Mouse (Mus musculus): ENCODE results near the gene Kremen1. TPM values are rescaled to one million over a fixed set of nuclear protein-coding genes. Genes with fewer than 3 reads are reported as not detected.
A peak's percentile ranks its signal among the peaks of the same experiment; 100 is the strongest.

Gene Kremen1
- total and polyA plus RNA-seq, 2 experiments from 2014 or later = 2.3 to 11.2 TPM

GRCm38 (mm10) chr11:5252727-5253126 lies 8.6 kb downstream of the Kremen1 start:
- DNase-seq (ENCODE audit: low spot score) (no peak), ATAC-seq (ENCODE audit: low FRiP score) (no peak)
- no peaks in the 10 kb centered on the region for H3K36me3 ChIP-seq (ENCODE audit: insufficient read depth, low read length)
- H3K4me3 ChIP-seq (ENCODE audit: low read depth, low read length) = no peak overlapping the region
- peaks cover 3% of the 10 kb centered on the region; the same call in 1 of the 2 replicates for H3K4me1 ChIP-seq (ENCODE audit: insufficient read depth, low read length)
- no peaks in the 10 kb centered on the region for H3K9me3 ChIP-seq (ENCODE audit: low read length)
- no peak overlapping the region for H3K9ac ChIP-seq (replicated peaks; ENCODE audit: low read length, poor library complexity, severe bottlenecking)
- 87% methylated on average over 8 of the region's 8 CpGs for WGBS
- H3K27me3 ChIP-seq (ENCODE audit: insufficient read depth, low read length) = no peaks in the 10 kb centered on the region
- no peak overlapping the region for H3K27ac ChIP-seq (ENCODE audit: low read depth, low read length)
- H3K4me2 ChIP-seq (ENCODE audit: low read depth, low read length, poor library complexity, severe bottlenecking) = no peak overlapping the region
- no peak for TF ChIP-seq CTCF (IDR thresholded peaks at IDR 0.05)

DNA sequence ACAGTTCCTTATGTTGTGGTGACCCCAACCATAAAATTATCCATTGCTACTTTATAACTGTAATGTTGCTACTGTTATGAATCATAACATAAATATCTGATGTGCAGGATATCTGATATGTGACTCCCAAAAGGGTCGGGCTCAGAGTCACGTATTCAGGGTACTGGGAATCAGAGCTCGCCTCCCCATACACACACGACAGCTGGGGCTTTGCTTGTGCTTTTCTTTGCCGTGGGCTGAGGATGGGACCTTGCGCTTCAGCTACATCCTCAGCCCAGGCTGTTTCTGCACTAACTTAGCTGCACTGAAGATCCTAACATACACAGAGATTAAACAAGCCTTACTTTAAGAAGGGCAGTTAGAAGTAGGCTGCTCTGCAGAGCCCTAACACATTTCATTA lies 10.2 kb downstream of the Kremen1 start:
- WGBS = 57% methylated on average over 6 of the region's 6 CpGs
- no peaks in the 10 kb centered on the region for H3K36me3 ChIP-seq (ENCODE audit: insufficient read depth, low read length)
- TF ChIP-seq CTCF (IDR thresholded peaks at IDR 0.05) = no peak
- ATAC-seq (ENCODE audit: low FRiP score) (no peak), DNase-seq (ENCODE audit: low spot score) (no peak)
- H3K9ac ChIP-seq (replicated peaks; ENCODE audit: low read length, poor library complexity, severe bottlenecking) = no peak overlapping the region
- no peak overlapping the region for H3K4me2 ChIP-seq (ENCODE audit: low read depth, low read length, poor library complexity, severe bottlenecking)
- no peak overlapping the region for H3K4me3 ChIP-seq (ENCODE audit: low read depth, low read length)
- H3K4me1 ChIP-seq (ENCODE audit: insufficient read depth, low read length) = no peaks in the 10 kb centered on the region
- H3K27me3 ChIP-seq (ENCODE audit: insufficient read depth, low read length) = no peaks in the 10 kb centered on the region
- H3K9me3 ChIP-seq (ENCODE audit: low read length) = no peaks in the 10 kb centered on the region
- H3K27ac ChIP-seq (ENCODE audit: low read depth, low read length) = no peak overlapping the region

GRCm38 (mm10) chr11:5248200-5248599 lies 13.2 kb downstream of the Kremen1 start:
- H3K9ac ChIP-seq (replicated peaks; ENCODE audit: low read length, poor library complexity, severe bottlenecking) = no peak overlapping the region
- TF ChIP-seq CTCF (IDR thresholded peaks at IDR 0.05) = no peak
- H3K27ac ChIP-seq (ENCODE audit: low read depth, low read length) = no peak overlapping the region
- WGBS = 33% methylated on average over 2 of the region's 2 CpGs
- no peak overlapping the region for H3K4me2 ChIP-seq (ENCODE audit: low read depth, low read length, poor library complexity, severe bottlenecking)
- no peak for DNase-seq (ENCODE audit: low spot score)
- H3K9me3 ChIP-seq (ENCODE audit: low read length) = no peaks in the 10 kb centered on the region
- H3K27me3 ChIP-seq (ENCODE audit: insufficient read depth, low read length) = no peaks in the 10 kb centered on the region
- H3K36me3 ChIP-seq (ENCODE audit: insufficient read depth, low read length) = no peaks in the 10 kb centered on the region
- H3K4me3 ChIP-seq (ENCODE audit: low read depth, low read length) = no peak overlapping the region
- 0 out of 2 replicates have a peak, but pooled peaks cover 3% of the 10 kb centered on the region for H3K4me1 ChIP-seq (ENCODE audit: insufficient read depth, low read length)
- ATAC-seq (ENCODE audit: low FRiP score) = no peak

GRCm38 (mm10) chr11:5245431-5245830 lies 15.9 kb downstream of the Kremen1 start:
- no peaks in the 10 kb centered on the region for H3K27me3 ChIP-seq (ENCODE audit: insufficient read depth, low read length)
- WGBS = 75% methylated on average over 7 of the region's 7 CpGs
- ATAC-seq (ENCODE audit: low FRiP score) (no peak), DNase-seq (ENCODE audit: low spot score) (no peak)
- no peaks in the 10 kb centered on the region for H3K36me3 ChIP-seq (ENCODE audit: insufficient read depth, low read length)
- H3K9ac ChIP-seq (replicated peaks; ENCODE audit: low read length, poor library complexity, severe bottlenecking) = no peak overlapping the region
- H3K4me3 ChIP-seq (ENCODE audit: low read depth, low read length) = no peak overlapping the region
- no peak overlapping the region for H3K4me2 ChIP-seq (ENCODE audit: low read depth, low read length, poor library complexity, severe bottlenecking)
- 0 out of 2 replicates have a peak, but pooled peaks cover 3% of the 10 kb centered on the region for H3K4me1 ChIP-seq (ENCODE audit: insufficient read depth, low read length)
- H3K9me3 ChIP-seq (ENCODE audit: low read length) = no peaks in the 10 kb centered on the region
- no peak for TF ChIP-seq CTCF (IDR thresholded peaks at IDR 0.05)
- no peak overlapping the region for H3K27ac ChIP-seq (ENCODE audit: low read depth, low read length)

- Histone ChIP-seq H3K27ac (ENCODE audit: low read depth, low read length) (0 out of 2 replicates have a peak overlapping the region, but pooled peaks have one; percentile 32), H3K36me3 (ENCODE audit: insufficient read depth, low read length) (no peaks in the 10 kb centered on the region), H3K4me2 (ENCODE audit: low read depth, low read length, poor library complexity, severe bottlenecking) (peak overlapping the region; percentile 20; the same call in 1 of the 2 replicates), H3K4me3 (ENCODE audit: low read depth, low read length) (0 out of 2 replicates have a peak overlapping the region, but pooled peaks have one; percentile 3), H3K4me1 (ENCODE audit: insufficient read depth, low read length) (peaks cover 7% of the 10 kb centered on the region; the same call in 1 of the 2 replicates), H3K9ac (replicated peaks; ENCODE audit: low read length, poor library complexity, severe bottlenecking) (no peak overlapping the region), H3K27me3 (ENCODE audit: insufficient read depth, low read length) (no peaks in the 10 kb centered on the region), H3K9me3 (ENCODE audit: low read length) (no peaks in the 10 kb centered on the region)
- no peak for TF ChIP-seq CTCF (IDR thresholded peaks at IDR 0.05)
- 49% methylated on average over 8 of the region's 8 CpGs for WGBS
- peak; percentile 40 for DNase-seq (ENCODE audit: low spot score)
- ATAC-seq (ENCODE audit: low FRiP score) = peak; percentile 31; the same call in 1 of the 2 replicates
Measured at GRCm38 (mm10) chr11:5244749-5245130, 16.6 kb downstream of the Kremen1 start.

- Histone ChIP-seq H3K36me3 (ENCODE audit: insufficient read depth, low read length) (no peaks in the 10 kb centered on the region), H3K27ac (ENCODE audit: low read depth, low read length) (no peak overlapping the region), H3K4me3 (ENCODE audit: low read depth, low read length) (0 out of 2 replicates have a peak overlapping the region, but pooled peaks have one; percentile 3), H3K9ac (replicated peaks; ENCODE audit: low read length, poor library complexity, severe bottlenecking) (no peak overlapping the region), H3K4me1 (ENCODE audit: insufficient read depth, low read length) (peaks cover 8% of the 10 kb centered on the region; the same call in 1 of the 2 replicates), H3K27me3 (ENCODE audit: insufficient read depth, low read length) (no peaks in the 10 kb centered on the region), H3K9me3 (ENCODE audit: low read length) (no peaks in the 10 kb centered on the region), H3K4me2 (ENCODE audit: low read depth, low read length, poor library complexity, severe bottlenecking) (peak overlapping the region; percentile 20)
- peak; percentile 32 for DNase-seq (ENCODE audit: low spot score)
- ATAC-seq (ENCODE audit: low FRiP score) = 0 out of 2 replicates have a peak, but pooled peaks have one; percentile 27
- peak; percentile 18; the same call in 1 of the 2 replicates for TF ChIP-seq CTCF (IDR thresholded peaks at IDR 0.05)
- WGBS = 55% methylated on average over 24 of the region's 24 CpGs
Measured at GRCm38 (mm10) chr11:5243812-5244748, 17.3 kb downstream of the Kremen1 start.

All from midbrain, postnatal 0 days (tissue).